Mouse (Mus musculus): ENCODE results near the gene Tmem232. TPM values are rescaled to one million over a fixed set of nuclear protein-coding genes. Genes with fewer than 3 reads are reported as not detected.
"Not testable (repeated sequence)": the region's sequence is repeated elsewhere in the genome, so short reads cannot be mapped to it uniquely, and the experiment has no call there.

Tmem232 gene
- polyA plus RNA-seq, 1 experiment from 2014 or later = not detected

DNA sequence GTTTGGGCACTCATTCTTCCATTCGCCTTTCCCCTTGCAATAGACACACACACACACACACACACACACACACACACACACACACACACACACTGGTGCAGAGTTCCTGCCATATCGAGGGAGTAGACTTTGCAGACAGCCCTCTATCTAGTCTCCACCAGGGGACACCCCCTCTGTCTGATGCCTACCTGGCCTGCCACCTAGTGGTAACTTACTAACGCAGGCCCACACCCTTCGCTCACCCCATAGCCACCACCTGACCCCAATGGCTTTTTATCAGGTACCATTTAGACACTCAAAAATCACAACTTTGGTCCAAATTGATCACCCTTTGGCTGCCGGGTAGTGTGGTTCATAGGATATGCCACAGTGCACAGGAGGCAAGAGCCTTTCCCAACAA lies 18.7 kb upstream of the Tmem232 start:
- Histone ChIP-seq H3K27ac (no peak overlapping the region), H3K4me2 (no peak overlapping the region; the same call in 1 of the 2 replicates), H3K9ac (no peak overlapping the region), H3K4me1 (peaks cover 31% of the 10 kb centered on the region), H3K27me3 (replicated peaks) (no peaks in the 10 kb centered on the region; the same call in 1 of the 2 replicates), H3K36me3 (no peaks in the 10 kb centered on the region), H3K9me3 (replicated peaks) (no peaks in the 10 kb centered on the region), H3K4me3 (no peak overlapping the region)
- ATAC-seq = peak; percentile 61; the same call in 1 of the 2 replicates
- 24% methylated on average over 5 of the region's 5 CpGs for WGBS (ENCODE audit: insufficient replicate concordance)

DNA sequence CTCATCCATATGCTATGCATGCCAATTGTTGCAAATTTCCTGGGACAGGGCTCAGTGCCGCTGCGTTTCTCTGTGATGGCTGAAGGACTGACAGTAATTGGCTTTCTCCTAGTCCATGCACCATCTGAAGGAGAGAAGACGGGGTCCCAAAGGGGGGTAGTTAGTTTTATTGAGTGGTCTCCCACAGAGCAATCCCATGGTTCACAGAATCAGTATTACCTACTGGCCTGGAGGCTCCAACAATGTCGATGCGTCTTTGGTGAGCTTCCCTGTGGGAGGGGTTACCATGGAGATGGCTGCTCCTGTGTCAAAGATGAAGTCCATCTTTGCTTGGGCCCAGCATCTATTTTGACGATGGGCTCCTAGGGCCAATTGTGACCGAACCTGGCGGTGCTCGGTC lies 18.2 kb upstream of the Tmem232 start:
- Histone ChIP-seq H3K4me3 (no peak overlapping the region), H3K27ac (no peak overlapping the region), H3K27me3 (replicated peaks) (no peaks in the 10 kb centered on the region), H3K9me3 (replicated peaks) (no peaks in the 10 kb centered on the region), H3K36me3 (no peaks in the 10 kb centered on the region), H3K4me1 (peaks cover 31% of the 10 kb centered on the region), H3K4me2 (peak overlapping the region; percentile 8; the same call in 1 of the 2 replicates), H3K9ac (no peak overlapping the region)
- no peak for ATAC-seq
- WGBS (ENCODE audit: insufficient replicate concordance) = 51% methylated on average over 9 of the region's 9 CpGs

- peak; percentile 27; the same call in 1 of the 2 replicates for ATAC-seq
- no peak overlapping the region for H3K4me3 ChIP-seq
- no peaks in the 10 kb centered on the region for H3K27me3 ChIP-seq (replicated peaks)
- no peaks in the 10 kb centered on the region for H3K36me3 ChIP-seq
- no peaks in the 10 kb centered on the region for H3K9me3 ChIP-seq (replicated peaks)
- H3K9ac ChIP-seq = no peak overlapping the region
- WGBS (ENCODE audit: insufficient replicate concordance) = 30% methylated on average over 9 of the region's 9 CpGs
- peaks cover 31% of the 10 kb centered on the region for H3K4me1 ChIP-seq
- no peak overlapping the region for H3K27ac ChIP-seq
- H3K4me2 ChIP-seq = 0 out of 2 replicates have a peak overlapping the region, but pooled peaks have one; percentile 8
Measured at GRCm38 (mm10) chr17:65558217-65558616, 17.6 kb upstream of the Tmem232 start.

DNA sequence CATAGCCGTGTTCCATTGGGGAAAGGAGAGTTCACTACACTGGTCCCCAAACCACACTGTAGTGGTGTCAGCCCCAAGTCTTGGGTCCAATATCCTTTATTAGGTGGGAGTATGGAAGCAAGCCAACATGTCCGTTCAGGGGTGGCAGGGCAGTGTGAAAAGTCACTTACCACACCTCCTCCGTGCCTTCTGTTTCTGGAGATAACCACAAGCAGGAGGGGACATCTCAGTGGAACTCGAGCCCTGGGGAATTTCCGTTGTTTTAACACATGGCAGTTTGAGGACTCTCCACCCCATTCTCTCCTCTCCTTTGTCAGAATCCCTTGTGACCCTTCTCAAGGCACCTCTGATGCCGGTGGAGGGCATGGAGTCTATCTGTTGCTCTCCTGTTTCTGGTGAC lies 16.6 kb upstream of the Tmem232 start:
- peak overlapping the region; percentile 54; the same call in 1 of the 2 replicates for H3K27ac ChIP-seq
- H3K9me3 ChIP-seq (replicated peaks) = no peaks in the 10 kb centered on the region
- 0 out of 2 replicates have a peak overlapping the region, but pooled peaks have one; percentile 18 for H3K9ac ChIP-seq
- WGBS (ENCODE audit: insufficient replicate concordance) = 24% methylated on average over 6 of the region's 6 CpGs
- peaks cover 31% of the 10 kb centered on the region for H3K4me1 ChIP-seq
- no peaks in the 10 kb centered on the region for H3K27me3 ChIP-seq (replicated peaks)
- H3K4me3 ChIP-seq = peak overlapping the region; percentile 29; the same call in 1 of the 2 replicates
- ATAC-seq = peak; percentile 88
- peak overlapping the region; percentile 58 for H3K4me2 ChIP-seq
- no peaks in the 10 kb centered on the region for H3K36me3 ChIP-seq

- peak; percentile 77 for ATAC-seq
- peak overlapping the region; percentile 58 for H3K4me2 ChIP-seq
- no peaks in the 10 kb centered on the region for H3K27me3 ChIP-seq (replicated peaks)
- no peaks in the 10 kb centered on the region for H3K36me3 ChIP-seq
- H3K9me3 ChIP-seq (replicated peaks) = no peaks in the 10 kb centered on the region
- H3K4me1 ChIP-seq = peaks cover 31% of the 10 kb centered on the region
- peak overlapping the region; percentile 29; the same call in 1 of the 2 replicates for H3K4me3 ChIP-seq
- 0 out of 2 replicates have a peak overlapping the region, but pooled peaks have one; percentile 18 for H3K9ac ChIP-seq
- 29% methylated on average over 10 of the region's 10 CpGs for WGBS (ENCODE audit: insufficient replicate concordance)
- H3K27ac ChIP-seq = 0 out of 2 replicates have a peak overlapping the region, but pooled peaks have one; percentile 48
Measured at GRCm38 (mm10) chr17:65556798-65557197, 16.2 kb upstream of the Tmem232 start.

- Histone ChIP-seq H3K27ac (no peak overlapping the region), H3K4me3 (no peak overlapping the region), H3K36me3 (no peaks in the 10 kb centered on the region), H3K4me2 (no peak overlapping the region), H3K9ac (no peak overlapping the region), H3K4me1 (peaks cover 16% of the 10 kb centered on the region), H3K9me3 (replicated peaks) (no peaks in the 10 kb centered on the region), H3K27me3 (replicated peaks) (no peaks in the 10 kb centered on the region)
- WGBS (ENCODE audit: insufficient replicate concordance) = 79% methylated on average over 12 of the region's 12 CpGs
- no peak for ATAC-seq
Measured at GRCm38 (mm10) chr17:65552426-65552997, 11.9 kb upstream of the Tmem232 start.

DNA sequence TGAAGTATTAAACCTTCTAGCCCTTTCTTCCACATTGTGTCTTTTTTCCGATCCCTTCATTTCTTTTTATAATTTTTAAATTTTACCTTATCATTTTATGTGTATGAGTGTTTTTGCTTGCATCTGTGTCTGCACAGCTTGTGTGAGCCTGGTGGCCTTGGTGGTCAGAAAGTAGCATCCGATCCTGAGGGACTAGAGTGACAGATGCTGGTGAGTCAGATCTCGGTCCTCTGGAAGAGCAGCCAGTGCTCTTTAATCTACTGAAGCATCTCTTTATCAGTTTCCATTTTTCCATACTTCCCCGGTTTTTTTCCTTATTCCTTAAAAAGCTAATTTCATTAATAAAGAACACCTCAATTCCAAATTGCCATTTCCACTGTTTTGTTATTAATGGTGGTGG lies 9.8 kb upstream of the Tmem232 start:
- no peaks in the 10 kb centered on the region for H3K9me3 ChIP-seq (replicated peaks)
- no peaks in the 10 kb centered on the region for H3K27me3 ChIP-seq (replicated peaks)
- H3K4me1 ChIP-seq = no peaks in the 10 kb centered on the region
- no peak overlapping the region for H3K4me2 ChIP-seq
- 75% methylated on average over 4 of the region's 4 CpGs for WGBS (ENCODE audit: insufficient replicate concordance)
- no peak overlapping the region for H3K27ac ChIP-seq
- H3K36me3 ChIP-seq = no peaks in the 10 kb centered on the region
- no peak overlapping the region for H3K9ac ChIP-seq
- H3K4me3 ChIP-seq = no peak overlapping the region
- no peak for ATAC-seq

GRCm38 (mm10) chr17:65548698-65549365 lies 8.2 kb upstream of the Tmem232 start:
- 67% methylated on average over 18 of the region's 18 CpGs for WGBS (ENCODE audit: insufficient replicate concordance)
- no peaks in the 10 kb centered on the region for H3K27me3 ChIP-seq (replicated peaks)
- no peaks in the 10 kb centered on the region for H3K9me3 ChIP-seq (replicated peaks)
- H3K9ac ChIP-seq = no peak overlapping the region
- 0 out of 2 replicates have a peak, but pooled peaks cover under 1% of the 10 kb centered on the region for H3K4me1 ChIP-seq
- no peaks in the 10 kb centered on the region for H3K36me3 ChIP-seq
- H3K4me3 ChIP-seq = no peak overlapping the region
- H3K4me2 ChIP-seq = no peak overlapping the region
- H3K27ac ChIP-seq = no peak overlapping the region
- ATAC-seq = no peak

- H3K27me3 ChIP-seq (replicated peaks); ATAC-seq; H3K9ac ChIP-seq; H3K36me3 ChIP-seq; H3K4me1 ChIP-seq; H3K4me3 ChIP-seq; H3K4me2 ChIP-seq; H3K27ac ChIP-seq; H3K9me3 ChIP-seq (replicated peaks): not testable (repeated sequence)
- 69% methylated on average over 4 of the region's 4 CpGs for WGBS (ENCODE audit: insufficient replicate concordance)
Measured at GRCm38 (mm10) chr17:65546221-65546620, 5.6 kb upstream of the Tmem232 start.

- peaks cover 8% of the 10 kb centered on the region for H3K27me3 ChIP-seq (replicated peaks)
- H3K27ac ChIP-seq = no peak overlapping the region
- ATAC-seq = no peak
- H3K9ac ChIP-seq = no peak overlapping the region
- H3K4me3 ChIP-seq = no peak overlapping the region
- 13% methylated on average over 3 of the region's 3 CpGs for WGBS (ENCODE audit: insufficient replicate concordance)
- no peaks in the 10 kb centered on the region for H3K36me3 ChIP-seq
- 0 out of 2 replicates have a peak, but pooled peaks cover 4% of the 10 kb centered on the region for H3K4me1 ChIP-seq
- H3K4me2 ChIP-seq = no peak overlapping the region
- H3K9me3 ChIP-seq (replicated peaks) = no peaks in the 10 kb centered on the region
Measured at GRCm38 (mm10) chr17:65536156-65536555, 4.4 kb downstream of the Tmem232 start.

DNA sequence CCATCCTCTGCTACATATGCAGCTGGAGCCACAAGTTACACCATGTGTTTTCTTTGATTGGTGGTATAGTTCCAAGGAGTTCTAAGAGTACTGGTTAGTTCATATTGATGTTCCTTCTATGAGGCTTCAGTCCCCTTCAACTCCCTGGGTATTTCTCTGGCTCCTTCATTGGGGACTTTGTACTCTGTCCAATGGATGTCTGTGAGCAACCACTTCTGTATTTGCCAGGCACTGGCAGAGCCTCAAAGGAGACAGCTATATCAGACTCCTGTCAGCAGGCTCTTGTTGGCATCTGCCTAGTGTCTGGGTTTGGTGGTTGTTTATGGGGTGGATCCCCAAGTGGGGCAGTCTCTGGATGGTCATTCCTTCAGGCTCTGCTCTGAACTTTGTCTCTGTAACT lies 8.2 kb downstream of the Tmem232 start:
- not testable (repeated sequence) for H3K9ac ChIP-seq; H3K36me3 ChIP-seq; H3K4me1 ChIP-seq; H3K4me2 ChIP-seq; H3K27ac ChIP-seq; H3K27me3 ChIP-seq (replicated peaks); ATAC-seq; H3K4me3 ChIP-seq; H3K9me3 ChIP-seq (replicated peaks)

DNA sequence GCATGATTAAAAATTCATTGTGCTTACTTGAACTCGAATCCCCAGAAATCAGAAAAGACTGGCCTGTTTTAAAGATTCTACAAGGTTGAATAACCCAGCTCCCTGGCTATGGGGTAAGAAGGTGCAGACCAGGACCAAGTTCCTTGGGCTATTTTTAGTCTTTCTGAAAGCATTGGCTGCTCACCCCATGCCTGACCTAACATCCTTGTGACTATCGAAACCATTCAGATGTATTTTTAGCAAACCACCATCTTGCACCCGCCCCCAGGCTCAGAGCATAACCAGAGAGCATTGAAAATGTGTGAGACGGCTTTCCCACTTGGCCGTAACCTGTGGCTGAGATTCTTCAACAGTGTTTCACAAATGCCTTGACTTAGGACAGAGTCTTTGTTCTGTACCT lies 13.1 kb downstream of the Tmem232 start:
- Histone ChIP-seq H3K9me3 (replicated peaks) (no peaks in the 10 kb centered on the region), H3K4me2 (no peak overlapping the region), H3K36me3 (no peaks in the 10 kb centered on the region), H3K4me1 (no peaks in the 10 kb centered on the region), H3K27me3 (replicated peaks) (no peaks in the 10 kb centered on the region), H3K27ac (no peak overlapping the region), H3K9ac (no peak overlapping the region), H3K4me3 (no peak overlapping the region)
- 58% methylated on average over 5 of the region's 5 CpGs for WGBS (ENCODE audit: insufficient replicate concordance)
- no peak for ATAC-seq
